Mouse (Mus musculus): ENCODE data around the gene Echdc2. TPM values are rescaled to one million over a fixed set of nuclear protein-coding genes. Genes with fewer than 3 reads are reported as not detected.
"Not testable (repeated sequence)": the region's sequence is repeated elsewhere in the genome, so short reads cannot be mapped to it uniquely, and the experiment has no call there.

Gene Echdc2
- polyA plus RNA-seq (2012; rRNA removed): 98.2 and 167 TPM in 2 replicates

- peak; percentile 47 for DNase-seq (ENCODE audit: low spot score)
Measured at GRCm38 (mm10) chr4:108165152-108165895, at the start of gene Echdc2. Echdc2 (plus strand) TSS chr4:108165437.

DNA sequence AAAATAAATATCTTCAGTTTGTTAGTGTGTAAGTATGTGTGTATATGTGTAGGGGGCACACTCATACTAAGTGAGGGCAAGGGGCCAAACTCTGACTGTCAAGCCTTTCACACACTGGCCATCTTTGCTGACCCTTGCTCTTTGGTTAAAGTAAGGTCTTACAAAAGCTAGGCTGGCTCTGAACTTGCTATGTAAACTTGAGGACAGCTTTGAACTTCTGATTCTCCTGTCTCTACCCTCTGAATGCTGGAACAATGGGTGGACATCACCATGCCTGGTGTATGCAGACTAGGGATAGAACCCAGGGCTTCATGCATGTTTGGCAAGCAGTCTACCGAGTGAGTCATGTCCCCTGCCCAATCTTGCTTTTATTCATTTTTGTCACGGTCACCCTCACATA is 48.8 kb upstream of the Echdc2 start:
- no peak for DNase-seq (ENCODE audit: low spot score)

- DNase-seq (ENCODE audit: low spot score): no peak
Measured at GRCm38 (mm10) chr4:108117488-108117887, 47.7 kb upstream of the Echdc2 start.

- DNase-seq (ENCODE audit: low spot score): peak; percentile 85
Measured at GRCm38 (mm10) chr4:108117924-108118876, 47.0 kb upstream of the Echdc2 start.

DNA sequence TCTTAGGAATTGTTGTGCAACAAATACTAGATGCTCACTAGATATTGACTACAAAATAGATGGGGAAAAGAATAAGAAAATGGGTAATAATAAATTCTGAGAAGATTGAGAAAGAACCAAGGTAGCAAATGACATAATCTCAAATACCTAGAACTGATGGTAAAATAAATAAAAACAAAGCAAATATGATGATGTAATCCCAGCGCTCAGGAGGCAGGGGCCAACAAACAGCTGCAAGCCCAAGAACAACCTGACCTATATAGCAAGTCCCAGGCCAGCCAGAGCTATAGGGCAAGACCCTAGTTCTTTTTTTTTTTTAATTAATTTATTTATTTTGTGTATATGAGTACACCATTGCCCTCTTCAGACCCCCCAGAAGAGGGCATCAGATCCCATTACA is 41.1 kb upstream of the Echdc2 start:
- DNase-seq (ENCODE audit: low spot score): no peak

DNA sequence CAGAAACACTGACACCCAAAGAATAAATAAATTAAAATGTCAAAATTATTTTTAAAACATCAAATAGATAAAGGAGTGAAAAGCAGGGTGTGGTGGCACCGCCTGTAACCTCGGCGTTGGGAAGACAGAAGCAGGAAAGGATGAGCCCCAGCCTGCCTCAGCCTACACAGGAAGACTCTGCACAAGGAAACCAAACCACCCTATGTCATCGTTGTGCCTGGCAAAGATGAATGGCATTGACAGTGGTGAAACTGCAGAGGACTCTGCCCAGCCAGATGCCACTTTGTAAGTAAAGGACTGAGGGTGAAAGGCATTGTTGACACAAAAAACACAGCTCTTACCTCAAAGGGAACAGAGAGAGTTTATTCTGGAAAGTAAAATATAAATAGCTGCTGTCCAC is 39.0 kb upstream of the Echdc2 start:
- no peak for DNase-seq (ENCODE audit: low spot score)

DNA sequence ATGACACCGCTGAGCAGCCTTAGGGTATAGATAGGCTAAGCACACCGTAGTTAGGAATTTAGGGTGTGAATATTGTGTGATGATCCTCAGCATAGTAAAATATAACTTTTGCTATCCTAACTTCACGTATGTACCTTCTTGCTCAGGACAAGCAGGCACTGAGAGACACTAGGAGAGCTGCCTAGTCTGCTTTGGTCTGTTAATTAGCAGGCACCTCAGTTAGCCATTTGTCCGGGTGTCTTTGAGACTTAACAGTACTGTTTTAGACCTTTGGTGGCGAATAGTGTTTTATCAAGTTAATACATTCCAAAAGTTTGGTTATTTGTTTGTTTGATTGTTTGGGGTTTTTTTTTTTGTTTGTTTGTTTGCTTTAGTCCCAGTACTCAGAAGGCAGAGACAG is 37.7 kb upstream of the Echdc2 start:
- DNase-seq (ENCODE audit: low spot score): no peak

GRCm38 (mm10) chr4:108128339-108128738 is 36.9 kb upstream of the Echdc2 start:
- DNase-seq (ENCODE audit: low spot score): no peak

- DNase-seq (ENCODE audit: low spot score): no peak
Measured at GRCm38 (mm10) chr4:108130452-108130851, 34.8 kb upstream of the Echdc2 start.

DNA sequence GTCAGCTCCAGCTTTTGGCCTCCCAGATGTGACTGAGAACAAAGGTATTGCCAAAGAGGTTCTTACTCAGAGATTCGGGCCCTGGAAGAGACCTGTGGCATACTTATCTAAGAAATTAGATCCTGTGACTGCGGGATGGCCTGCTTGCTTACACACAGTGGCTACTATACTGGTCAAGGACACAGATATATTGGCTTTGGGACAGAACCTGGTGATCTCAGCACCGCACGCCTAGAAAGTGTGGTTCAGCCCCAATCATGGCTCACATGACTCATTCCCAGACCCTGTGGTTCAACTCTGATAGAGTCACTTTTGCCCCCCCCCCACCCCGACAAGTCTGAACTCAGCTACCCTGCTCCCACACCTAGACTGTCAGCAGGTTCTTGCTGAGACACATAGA is 28.3 kb upstream of the Echdc2 start:
- no peak for DNase-seq (ENCODE audit: low spot score)

- not testable (repeated sequence) for DNase-seq (ENCODE audit: low spot score)
Measured at GRCm38 (mm10) chr4:108143178-108143577, 22.1 kb upstream of the Echdc2 start.

DNA sequence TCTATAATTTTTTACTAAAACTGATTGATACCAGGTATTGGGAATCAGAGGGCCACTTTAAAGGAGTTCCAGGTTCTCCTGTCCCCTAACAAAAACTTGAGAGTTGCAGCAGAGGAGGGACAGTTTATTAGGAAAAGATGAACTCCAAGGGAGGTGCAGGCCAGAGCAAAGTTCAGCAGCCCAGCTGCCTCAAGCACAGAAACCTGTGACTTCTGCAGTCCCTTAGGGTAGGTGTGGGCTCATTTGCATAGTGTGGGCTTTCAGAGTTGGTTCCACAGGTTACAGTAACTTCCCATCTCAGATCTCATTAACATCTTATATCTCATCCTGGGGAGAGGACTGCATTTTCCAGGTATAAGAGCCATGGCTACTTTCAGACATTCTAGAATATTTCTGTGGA is 21.5 kb upstream of the Echdc2 start:
- DNase-seq (ENCODE audit: low spot score): no peak

DNA sequence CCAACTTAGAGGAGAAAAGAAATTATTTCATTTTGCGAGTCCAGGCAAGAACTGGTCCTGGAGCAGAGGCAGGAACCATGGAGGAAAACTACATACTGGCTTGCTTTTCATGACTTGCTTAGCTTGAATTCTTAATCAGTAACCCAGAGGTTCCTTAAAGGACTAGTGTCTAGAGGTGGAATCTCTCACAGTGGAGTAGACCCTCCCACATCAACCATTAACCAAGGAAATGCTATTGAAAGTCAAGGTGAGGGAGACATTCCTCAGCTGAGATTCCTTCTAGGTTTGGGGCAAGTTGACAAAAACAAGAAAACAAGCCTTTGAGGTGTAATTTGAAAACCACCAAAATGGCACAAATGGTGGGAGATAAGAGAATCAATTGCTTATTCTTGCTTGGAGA is 20.4 kb upstream of the Echdc2 start, which contains the start of gene Scp2:
TSS of gene Scp2 (minus strand) at position 119 of the 400 bp plus-strand sequence.
- no peak for DNase-seq (ENCODE audit: low spot score)

GRCm38 (mm10) chr4:108145554-108145953 is 19.7 kb upstream of the Echdc2 start:
- not testable (repeated sequence) for DNase-seq (ENCODE audit: low spot score)

DNA sequence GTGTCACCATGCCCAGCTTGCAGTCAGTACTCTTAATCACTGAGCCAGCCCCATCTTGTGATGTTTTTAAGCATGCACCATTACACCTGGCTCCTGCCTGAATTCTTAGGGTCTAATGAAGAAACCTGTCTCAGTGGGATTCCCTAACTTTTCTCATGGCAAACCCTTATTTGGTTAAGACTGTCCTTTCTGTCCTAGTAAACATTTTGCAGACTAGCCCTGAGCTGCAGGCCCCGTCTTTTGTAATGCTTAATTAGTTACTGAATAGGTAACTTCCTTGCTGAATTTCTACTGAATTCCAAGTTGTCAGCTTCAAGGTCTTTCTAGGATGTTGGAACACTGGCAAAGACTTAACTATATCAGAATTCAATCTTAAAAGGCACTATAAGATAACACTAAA is 10.1 kb upstream of the Echdc2 start:
- DNase-seq (ENCODE audit: low spot score): not testable (repeated sequence)

GRCm38 (mm10) chr4:108161936-108162335 is 3.3 kb upstream of the Echdc2 start:
- no peak for DNase-seq (ENCODE audit: low spot score)

- DNase-seq (ENCODE audit: low spot score): no peak
Measured at GRCm38 (mm10) chr4:108163291-108163690, 1.9 kb upstream of the Echdc2 start.

- DNase-seq (ENCODE audit: low spot score): no peak
Measured at GRCm38 (mm10) chr4:108166874-108167273, 1.6 kb downstream of the Echdc2 start.

GRCm38 (mm10) chr4:108168056-108168455 is 2.8 kb downstream of the Echdc2 start:
- no peak for DNase-seq (ENCODE audit: low spot score)

GRCm38 (mm10) chr4:108182278-108182677 is 17.0 kb downstream of the Echdc2 start:
- no peak for DNase-seq (ENCODE audit: low spot score)

GRCm38 (mm10) chr4:108192821-108193323 is 27.6 kb downstream of the Echdc2 start:
- no peak for DNase-seq (ENCODE audit: low spot score)

- DNase-seq (ENCODE audit: low spot score): no peak
Measured at GRCm38 (mm10) chr4:108196277-108196855, 31.1 kb downstream of the Echdc2 start.

Data from urinary bladder, adult 2 months (tissue).